Mouse (Mus musculus): ENCODE results near the gene Mybl2. TPM values are rescaled to one million over a fixed set of nuclear protein-coding genes. Genes with fewer than 3 reads are reported as not detected.

Mybl2 gene
- polyA plus RNA-seq, 1 experiment from 2014 or later: 23.3 TPM

GRCm38 (mm10) chr2:163073023-163073757, 18.7 kb downstream of the Mybl2 start:
- no peak overlapping the region for H3K9ac ChIP-seq
- H3K9me3 ChIP-seq: no peaks in the 10 kb centered on the region
- no peak for ATAC-seq (ENCODE audit: insufficient read depth, low FRiP score, low read depth)
- no peak overlapping the region for H3K4me3 ChIP-seq (replicated peaks)
- 87% methylated on average over 9 of the region's 9 CpGs for WGBS
- H3K36me3 ChIP-seq: peaks cover 12% of the 10 kb centered on the region; the same call in 1 of the 2 replicates
- no peak overlapping the region for H3K27ac ChIP-seq
- H3K27me3 ChIP-seq (replicated peaks): no peaks in the 10 kb centered on the region
- no peaks in the 10 kb centered on the region for H3K4me1 ChIP-seq
- H3K4me2 ChIP-seq: no peak overlapping the region

- Histone ChIP-seq H3K36me3 (peaks cover 12% of the 10 kb centered on the region; the same call in 1 of the 2 replicates), H3K4me1 (no peaks in the 10 kb centered on the region), H3K4me2 (no peak overlapping the region), H3K9ac (no peak overlapping the region), H3K27me3 (replicated peaks) (no peaks in the 10 kb centered on the region), H3K9me3 (no peaks in the 10 kb centered on the region), H3K27ac (no peak overlapping the region), H3K4me3 (replicated peaks) (no peak overlapping the region)
- 88% methylated on average over 7 of the region's 7 CpGs for WGBS
- ATAC-seq (ENCODE audit: insufficient read depth, low FRiP score, low read depth): no peak
These were observed 19.5 kb downstream of the Mybl2 start for GRCm38 (mm10) chr2:163074006-163074405.

- peaks cover 10% of the 10 kb centered on the region; the same call in 1 of the 2 replicates for H3K36me3 ChIP-seq
These were observed 20.3 kb downstream of the Mybl2 start for GRCm38 (mm10) chr2:163074808-163075207.

GRCm38 (mm10) chr2:163075234-163075633, 20.7 kb downstream of the Mybl2 start:
- Histone ChIP-seq H3K4me2 (no peak overlapping the region), H3K27ac (no peak overlapping the region), H3K4me1 (no peaks in the 10 kb centered on the region), H3K9ac (no peak overlapping the region), H3K4me3 (replicated peaks) (no peak overlapping the region), H3K27me3 (replicated peaks) (no peaks in the 10 kb centered on the region), H3K9me3 (no peaks in the 10 kb centered on the region), H3K36me3 (peaks cover 9% of the 10 kb centered on the region; the same call in 1 of the 2 replicates)
- no peak for ATAC-seq (ENCODE audit: insufficient read depth, low FRiP score, low read depth)
- WGBS: 74% methylated on average over 3 of the region's 3 CpGs

More at GRCm38 (mm10) chr2:163074808-163075207, 20.3 kb downstream of the Mybl2 start:
- WGBS: 89% methylated on average over 12 of the region's 12 CpGs
- H3K27me3 ChIP-seq (replicated peaks): no peaks in the 10 kb centered on the region
- no peak overlapping the region for H3K9ac ChIP-seq
- no peak overlapping the region for H3K4me2 ChIP-seq
- H3K27ac ChIP-seq: no peak overlapping the region
- H3K9me3 ChIP-seq: no peaks in the 10 kb centered on the region
- H3K4me1 ChIP-seq: no peaks in the 10 kb centered on the region
- no peak; the same call in 1 of the 2 replicates for ATAC-seq (ENCODE audit: insufficient read depth, low FRiP score, low read depth)
- no peak overlapping the region for H3K4me3 ChIP-seq (replicated peaks)

- ATAC-seq (ENCODE audit: insufficient read depth, low FRiP score, low read depth): no peak
- H3K27ac ChIP-seq: no peak overlapping the region
- WGBS: 98% methylated on average over 4 of the region's 4 CpGs
- no peaks in the 10 kb centered on the region for H3K27me3 ChIP-seq (replicated peaks)
- H3K9me3 ChIP-seq: no peaks in the 10 kb centered on the region
- H3K4me3 ChIP-seq (replicated peaks): no peak overlapping the region
- no peaks in the 10 kb centered on the region for H3K4me1 ChIP-seq
- H3K9ac ChIP-seq: no peak overlapping the region
- 0 out of 2 replicates have a peak, but pooled peaks cover 7% of the 10 kb centered on the region for H3K36me3 ChIP-seq
- H3K4me2 ChIP-seq: no peak overlapping the region
These were observed 24.6 kb downstream of the Mybl2 start for GRCm38 (mm10) chr2:163079041-163079440.

- H3K27me3 ChIP-seq (replicated peaks): no peaks in the 10 kb centered on the region
- no peaks in the 10 kb centered on the region for H3K4me1 ChIP-seq
- ATAC-seq (ENCODE audit: insufficient read depth, low FRiP score, low read depth): no peak
- H3K4me3 ChIP-seq (replicated peaks): no peak overlapping the region
- H3K4me2 ChIP-seq: no peak overlapping the region
- H3K36me3 ChIP-seq: 0 out of 2 replicates have a peak, but pooled peaks cover 3% of the 10 kb centered on the region
- H3K9ac ChIP-seq: no peak overlapping the region
- no peaks in the 10 kb centered on the region for H3K9me3 ChIP-seq
- H3K27ac ChIP-seq: no peak overlapping the region
- 67% methylated on average over 5 of the region's 5 CpGs for WGBS
These were observed 28.1 kb downstream of the Mybl2 start for GRCm38 (mm10) chr2:163082591-163082990.

GRCm38 (mm10) chr2:163084519-163084918, 30.0 kb downstream of the Mybl2 start:
- H3K9ac ChIP-seq: no peak overlapping the region
- H3K4me3 ChIP-seq (replicated peaks): no peak overlapping the region
- H3K4me2 ChIP-seq: no peak overlapping the region
- 84% methylated on average over 3 of the region's 3 CpGs for WGBS
- no peaks in the 10 kb centered on the region for H3K4me1 ChIP-seq
- H3K27ac ChIP-seq: no peak overlapping the region
- no peak for ATAC-seq (ENCODE audit: insufficient read depth, low FRiP score, low read depth)
- no peaks in the 10 kb centered on the region for H3K9me3 ChIP-seq
- H3K36me3 ChIP-seq: no peaks in the 10 kb centered on the region
- H3K27me3 ChIP-seq (replicated peaks): no peaks in the 10 kb centered on the region

- no peak overlapping the region for H3K4me3 ChIP-seq (replicated peaks)
- no peak overlapping the region for H3K9ac ChIP-seq
- no peak for ATAC-seq (ENCODE audit: insufficient read depth, low FRiP score, low read depth)
- H3K27ac ChIP-seq: no peak overlapping the region
- H3K4me1 ChIP-seq: no peaks in the 10 kb centered on the region
- 82% methylated on average over 6 of the region's 6 CpGs for WGBS
- H3K36me3 ChIP-seq: no peaks in the 10 kb centered on the region
- no peaks in the 10 kb centered on the region for H3K27me3 ChIP-seq (replicated peaks)
- H3K4me2 ChIP-seq: no peak overlapping the region
- no peaks in the 10 kb centered on the region for H3K9me3 ChIP-seq
These were observed 30.6 kb downstream of the Mybl2 start for GRCm38 (mm10) chr2:163085047-163085446.

GRCm38 (mm10) chr2:163086561-163086960, 32.1 kb downstream of the Mybl2 start:
- H3K27ac ChIP-seq: no peak overlapping the region
- H3K4me3 ChIP-seq (replicated peaks): no peak overlapping the region
- no peak overlapping the region for H3K4me2 ChIP-seq
- H3K9me3 ChIP-seq: no peaks in the 10 kb centered on the region
- H3K4me1 ChIP-seq: no peaks in the 10 kb centered on the region
- ATAC-seq (ENCODE audit: insufficient read depth, low FRiP score, low read depth): no peak
- no peaks in the 10 kb centered on the region for H3K27me3 ChIP-seq (replicated peaks)
- H3K36me3 ChIP-seq: no peaks in the 10 kb centered on the region
- H3K9ac ChIP-seq: no peak overlapping the region
- WGBS: 73% methylated on average over 8 of the region's 8 CpGs

GRCm38 (mm10) chr2:163087728-163088127, 33.2 kb downstream of the Mybl2 start, which contains the start of gene Gtsf1l:
Gene Gtsf1l (minus strand): TSS chr2:163087855.
- Histone ChIP-seq H3K4me3 (replicated peaks) (no peak within 1 kb of the TSS), H3K9ac (no peak within 1 kb of the TSS)
- WGBS: 78% methylated on average over 9 of the region's 9 CpGs

GRCm38 (mm10) chr2:163089475-163090123, 35.1 kb downstream of the Mybl2 start:
- ATAC-seq (ENCODE audit: insufficient read depth, low FRiP score, low read depth): no peak
- H3K36me3 ChIP-seq: no peaks in the 10 kb centered on the region
- H3K9me3 ChIP-seq: no peaks in the 10 kb centered on the region
- H3K9ac ChIP-seq: no peak overlapping the region
- no peak overlapping the region for H3K27ac ChIP-seq
- no peaks in the 10 kb centered on the region for H3K27me3 ChIP-seq (replicated peaks)
- no peak overlapping the region for H3K4me2 ChIP-seq
- 73% methylated on average over 5 of the region's 5 CpGs for WGBS
- H3K4me3 ChIP-seq (replicated peaks): no peak overlapping the region
- no peaks in the 10 kb centered on the region for H3K4me1 ChIP-seq

More at GRCm38 (mm10) chr2:163087728-163088127, 33.2 kb downstream of the Mybl2 start, which contains the start of gene Gtsf1l:
- ATAC-seq (ENCODE audit: insufficient read depth, low FRiP score, low read depth): no peak
- Histone ChIP-seq H3K27me3 (replicated peaks) (no peaks in the 10 kb centered on the region), H3K4me2 (no peak within 1 kb of the TSS), H3K27ac (no peak within 1 kb of the TSS), H3K36me3 (no peaks in the 10 kb centered on the region), H3K9me3 (no peaks in the 10 kb centered on the region), H3K4me1 (no peaks in the 10 kb centered on the region)

GRCm38 (mm10) chr2:163094909-163095308, 40.4 kb downstream of the Mybl2 start:
- ATAC-seq (ENCODE audit: insufficient read depth, low FRiP score, low read depth): no peak
- no peak overlapping the region for H3K4me3 ChIP-seq (replicated peaks)
- no peaks in the 10 kb centered on the region for H3K9me3 ChIP-seq
- no peaks in the 10 kb centered on the region for H3K36me3 ChIP-seq
- no peaks in the 10 kb centered on the region for H3K27me3 ChIP-seq (replicated peaks)
- H3K4me2 ChIP-seq: no peak overlapping the region
- no peak overlapping the region for H3K9ac ChIP-seq
- 84% methylated on average over 10 of the region's 10 CpGs for WGBS
- H3K4me1 ChIP-seq: no peaks in the 10 kb centered on the region
- no peak overlapping the region for H3K27ac ChIP-seq
